Mouse (Mus musculus) spleen, adult 2 months (tissue): Measurements from ENCODE around the gene Eml2.

Experiments
- CTCF ChIP-seq: fragments of 200-500 bp; IDR thresholded peaks from 2 replicates; pipeline ENCODE4 v1.5.1; 2011; ENCODE audit warnings: mild to moderate bottlenecking, inconsistent platforms; ENCODE audit not compliant: insufficient read depth, insufficient read length, insufficient replicate concordance; ENCODE audit errors: extremely low read depth
- POLR2A ChIP-seq: fragments of 200-500 bp; IDR thresholded peaks from 2 replicates; pipeline ENCODE4 v1.6.1; 2011; ENCODE audit warnings: low read depth, low read length, inconsistent platforms

DNA sequence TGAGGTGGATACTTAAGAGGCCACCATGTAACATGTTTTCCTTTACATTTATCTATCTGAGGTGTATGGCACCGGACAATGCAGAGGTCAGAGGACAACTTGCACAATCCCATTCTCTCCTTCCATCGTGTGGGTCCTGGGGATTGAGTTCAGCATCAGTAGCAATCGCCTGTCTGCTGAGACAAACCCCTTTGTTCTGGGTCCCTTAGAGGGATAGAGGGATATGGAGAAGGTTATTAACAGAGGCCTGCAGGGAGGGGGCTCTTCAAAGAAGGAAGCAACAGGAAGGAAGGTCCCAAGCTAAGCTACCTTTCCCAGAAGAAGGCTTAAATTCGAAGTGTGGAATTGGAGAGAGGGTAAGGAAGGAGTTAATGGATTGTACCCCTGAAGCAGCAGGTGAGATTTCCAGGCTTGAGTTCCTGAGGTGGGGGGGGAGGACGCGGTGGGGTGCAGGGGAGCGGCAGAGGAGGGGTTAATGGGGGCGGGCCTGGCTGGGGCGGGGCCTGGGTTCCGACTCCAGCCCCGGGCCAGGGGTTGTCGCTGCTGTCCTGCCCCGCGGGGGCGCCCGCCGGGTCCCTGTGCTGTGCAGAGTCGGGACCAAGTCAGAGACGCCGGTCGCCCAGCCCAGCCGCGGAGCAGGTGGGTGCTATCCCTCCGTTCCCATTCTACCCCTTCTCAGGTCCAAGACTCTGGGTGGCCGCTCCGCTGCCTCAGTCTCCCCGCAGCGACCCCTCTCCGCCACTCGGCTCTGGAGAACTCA is 36.0 kb downstream of the Eml2 start, which contains the start of gene Gpr4:
- TF ChIP-seq POLR2A (no peak), CTCF (no peak)
